Mouse (Mus musculus): Measurements from ENCODE around the gene D430042O09Rik. TPM values are rescaled to one million over a fixed set of nuclear protein-coding genes. Genes with fewer than 3 reads are reported as not detected.

The D430042O09Rik gene
- polyA plus RNA-seq, 1 experiment, result 13.0 TPM

DNA sequence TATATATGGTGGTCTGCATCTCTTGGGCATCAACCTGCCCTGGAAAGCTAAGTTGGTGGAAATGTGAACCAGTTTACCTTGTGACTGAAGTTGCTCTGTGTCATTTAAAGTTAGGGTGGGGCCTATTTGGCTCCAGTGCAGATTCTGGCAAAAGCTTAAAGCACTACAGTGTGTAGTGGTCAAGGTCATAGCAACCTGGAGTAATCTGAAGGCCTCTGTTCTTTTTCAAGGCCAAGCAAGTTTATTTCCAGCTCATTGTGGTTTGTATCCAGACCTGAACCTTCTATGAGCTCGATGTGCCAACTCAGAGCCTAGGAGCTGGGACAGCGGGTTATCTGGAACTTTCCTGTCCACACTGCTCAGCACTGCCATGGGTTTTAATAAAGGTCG is 45.6 kb downstream of the D430042O09Rik start:
- Histone ChIP-seq H3K4me3 (ENCODE audit: insufficient read depth, low read length) (no peak overlapping the region), H3K27ac (ENCODE audit: insufficient read depth, low read length) (no peak overlapping the region), H3K4me1 (ENCODE audit: control insufficient read depth, insufficient read depth, low read length) (no peaks in the 10 kb centered on the region)
- TF ChIP-seq POLR2A (IDR thresholded peaks at IDR 0.05; ENCODE audit: low read depth, low read length) (no peak), CTCF (IDR thresholded peaks at IDR 0.05; ENCODE audit: borderline replicate concordance, insufficient read depth, low read length) (no peak)

DNA sequence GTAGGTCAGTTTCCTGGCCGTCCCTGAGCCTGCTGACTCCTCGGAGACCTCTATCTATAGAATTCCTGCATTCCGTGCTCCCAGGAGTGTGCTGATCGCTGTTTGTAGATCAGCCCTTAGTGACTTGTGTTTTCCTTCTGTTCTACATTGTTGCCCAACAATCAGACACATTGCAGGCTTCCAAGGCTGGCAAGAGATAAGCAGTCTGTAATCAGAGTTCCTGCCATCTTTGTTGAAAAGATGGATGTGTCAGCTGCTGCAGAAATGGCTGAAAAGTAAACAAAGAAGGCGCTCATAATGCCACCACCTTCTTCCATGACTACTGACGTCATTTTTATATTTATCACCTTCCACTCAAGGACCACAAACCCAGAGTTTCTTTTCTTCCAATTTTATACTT is 49.1 kb downstream of the D430042O09Rik start:
- H3K4me1 ChIP-seq (ENCODE audit: control insufficient read depth, insufficient read depth, low read length), result no peaks in the 10 kb centered on the region

DNA sequence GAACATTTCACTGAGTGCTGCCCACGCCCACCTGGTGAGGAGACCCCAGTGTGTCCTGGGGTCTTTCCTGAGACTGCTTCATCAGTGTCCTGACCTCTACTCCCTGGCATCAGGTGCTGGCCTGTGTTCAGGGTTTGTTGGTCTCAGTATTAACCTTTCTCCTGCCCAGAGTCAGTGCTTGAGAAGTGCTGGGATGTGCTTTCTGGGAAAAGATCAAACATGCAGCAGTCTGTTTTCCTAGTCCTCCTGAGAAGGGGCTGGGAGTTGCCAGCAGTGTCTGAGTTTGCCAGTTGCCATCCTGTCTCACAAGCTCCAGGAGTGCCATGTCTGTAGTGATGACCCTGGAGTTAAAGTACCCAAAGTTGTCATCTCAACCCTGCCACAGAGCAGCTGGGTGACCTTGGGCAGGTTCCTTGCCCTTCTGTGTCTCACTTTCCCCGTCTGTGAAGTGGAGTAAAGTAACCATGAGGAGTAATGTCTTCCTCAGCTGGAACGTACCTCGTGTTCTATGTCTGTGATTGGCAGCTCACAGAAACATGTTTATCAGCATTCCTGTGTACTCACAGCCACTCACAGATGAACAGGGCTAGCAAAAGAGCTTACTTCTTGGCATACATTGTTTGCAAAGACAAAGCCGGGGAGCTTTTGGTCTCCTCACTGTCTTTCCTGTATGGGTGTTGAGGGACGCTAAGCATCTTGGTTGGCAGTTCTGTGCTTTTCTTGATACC is 50.4 kb downstream of the D430042O09Rik start:
- H3K4me1 ChIP-seq (ENCODE audit: control insufficient read depth, insufficient read depth, low read length), result peaks cover 6% of the 10 kb centered on the region
- TF ChIP-seq POLR2A (IDR thresholded peaks at IDR 0.05; ENCODE audit: low read depth, low read length) (no peak), CTCF (IDR thresholded peaks at IDR 0.05; ENCODE audit: borderline replicate concordance, insufficient read depth, low read length) (no peak)
- H3K4me3 ChIP-seq (ENCODE audit: insufficient read depth, low read length), result no peak overlapping the region
- no peak overlapping the region for H3K27ac ChIP-seq (ENCODE audit: insufficient read depth, low read length)

More for the DNA sequence above, 49.1 kb downstream of the D430042O09Rik start:
- Histone ChIP-seq H3K4me3 (ENCODE audit: insufficient read depth, low read length) (no peak overlapping the region), H3K27ac (ENCODE audit: insufficient read depth, low read length) (no peak overlapping the region)
- TF ChIP-seq CTCF (IDR thresholded peaks at IDR 0.05; ENCODE audit: borderline replicate concordance, insufficient read depth, low read length) (no peak), POLR2A (IDR thresholded peaks at IDR 0.05; ENCODE audit: low read depth, low read length) (no peak)

DNA sequence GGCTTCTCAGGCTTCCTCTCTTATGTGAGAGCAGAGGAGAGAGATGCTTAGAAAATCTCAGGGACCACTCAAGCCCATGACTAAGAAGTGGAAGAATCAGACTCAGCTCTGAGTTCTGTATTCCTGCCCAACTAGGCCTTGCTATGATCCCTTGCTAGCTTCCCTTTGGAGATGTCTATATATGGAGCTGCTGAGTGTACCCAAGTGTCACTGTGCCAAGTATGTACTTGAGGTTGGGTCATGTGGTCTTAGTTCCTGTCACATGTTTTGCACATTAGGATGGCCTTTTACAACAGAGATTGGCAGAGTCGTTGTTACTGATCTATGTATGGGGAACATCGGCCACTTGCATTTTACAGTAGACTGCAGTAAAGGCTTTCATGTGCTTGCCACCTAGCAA is 54.6 kb downstream of the D430042O09Rik start:
- TF ChIP-seq POLR2A (IDR thresholded peaks at IDR 0.05; ENCODE audit: low read depth, low read length) (no peak), CTCF (IDR thresholded peaks at IDR 0.05; ENCODE audit: borderline replicate concordance, insufficient read depth, low read length) (no peak)

DNA sequence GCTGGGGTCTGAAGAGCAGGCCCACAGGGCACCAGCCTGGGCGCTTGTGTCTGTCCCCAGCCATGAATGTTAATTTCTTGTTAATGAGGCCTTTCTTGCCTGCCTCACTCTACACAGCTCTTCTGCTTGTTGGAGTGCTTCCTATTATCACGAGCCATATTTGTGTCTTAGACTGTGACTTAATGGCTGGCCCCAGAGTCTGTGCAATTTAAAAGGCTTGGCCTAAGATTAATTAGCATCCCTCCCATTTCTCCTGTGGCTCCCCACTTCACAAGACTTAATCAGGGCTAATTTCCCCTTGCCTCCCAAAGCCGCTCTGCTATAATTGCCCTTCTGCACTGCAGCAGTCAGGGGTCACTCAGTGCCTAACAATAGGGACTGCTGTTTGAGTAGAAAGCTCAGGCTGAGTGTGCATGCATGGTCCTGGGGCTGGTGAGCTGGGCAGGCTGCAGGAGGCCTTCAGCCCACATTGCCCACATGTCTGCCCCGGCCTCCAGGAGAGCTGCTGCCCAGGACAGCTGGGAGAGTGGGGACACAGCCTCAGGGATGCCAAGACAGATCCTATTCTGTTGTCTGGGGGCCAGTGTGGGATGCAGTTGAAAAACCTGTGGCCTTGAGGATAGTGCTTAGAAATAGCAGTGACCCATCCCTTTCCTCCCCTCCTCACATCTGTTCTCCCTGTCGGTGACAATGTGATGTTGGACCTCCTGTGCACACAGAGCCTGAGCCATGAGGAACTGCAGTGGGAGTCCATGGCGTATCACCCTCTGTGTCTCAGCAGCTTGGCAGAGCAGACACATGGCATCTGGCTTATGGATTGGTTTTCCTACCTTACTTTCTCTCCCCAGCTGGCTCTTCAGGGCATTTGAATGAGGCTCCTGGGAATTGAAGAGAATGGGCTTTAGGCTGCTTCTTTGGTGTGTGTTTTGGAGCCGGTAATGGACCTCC is 55.5 kb downstream of the D430042O09Rik start:
- Histone ChIP-seq H3K4me3 (ENCODE audit: insufficient read depth, low read length) (no peak overlapping the region), H3K4me1 (ENCODE audit: control insufficient read depth, insufficient read depth, low read length) (peaks cover 6% of the 10 kb centered on the region), H3K27ac (ENCODE audit: insufficient read depth, low read length) (no peak overlapping the region)
- no peak for TF ChIP-seq POLR2A (IDR thresholded peaks at IDR 0.05; ENCODE audit: low read depth, low read length)

More for the DNA sequence above, 54.6 kb downstream of the D430042O09Rik start:
- no peak overlapping the region for H3K4me3 ChIP-seq (ENCODE audit: insufficient read depth, low read length)
- peaks cover 6% of the 10 kb centered on the region for H3K4me1 ChIP-seq (ENCODE audit: control insufficient read depth, insufficient read depth, low read length)
- 0 out of 2 replicates have a peak overlapping the region, but pooled peaks have one; percentile 17 for H3K27ac ChIP-seq (ENCODE audit: insufficient read depth, low read length)

DNA sequence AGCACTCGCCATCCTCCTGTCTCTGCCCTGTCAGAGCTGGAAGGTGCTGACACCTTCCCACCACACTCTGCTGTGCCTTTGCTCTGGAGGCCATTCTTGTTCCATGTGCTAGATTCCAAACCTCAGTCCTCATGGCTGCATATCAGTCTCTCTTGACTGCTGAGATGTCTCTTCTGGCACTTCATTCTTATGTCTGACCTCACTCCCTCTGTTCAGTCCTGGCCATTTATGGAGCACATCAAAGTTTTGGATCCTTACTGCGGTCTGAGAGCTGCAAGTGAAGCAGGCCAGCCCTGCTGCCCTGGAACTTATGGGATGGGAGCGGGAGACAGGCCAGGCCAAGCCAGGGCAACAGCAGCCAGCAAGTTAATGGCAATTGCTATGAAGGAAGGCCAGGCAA is 56.7 kb downstream of the D430042O09Rik start:
- H3K27ac ChIP-seq (ENCODE audit: insufficient read depth, low read length), result no peak overlapping the region
- peaks cover 6% of the 10 kb centered on the region for H3K4me1 ChIP-seq (ENCODE audit: control insufficient read depth, insufficient read depth, low read length)
- TF ChIP-seq CTCF (IDR thresholded peaks at IDR 0.05; ENCODE audit: borderline replicate concordance, insufficient read depth, low read length) (no peak), POLR2A (IDR thresholded peaks at IDR 0.05; ENCODE audit: low read depth, low read length) (no peak)
- no peak overlapping the region for H3K4me3 ChIP-seq (ENCODE audit: insufficient read depth, low read length)

DNA sequence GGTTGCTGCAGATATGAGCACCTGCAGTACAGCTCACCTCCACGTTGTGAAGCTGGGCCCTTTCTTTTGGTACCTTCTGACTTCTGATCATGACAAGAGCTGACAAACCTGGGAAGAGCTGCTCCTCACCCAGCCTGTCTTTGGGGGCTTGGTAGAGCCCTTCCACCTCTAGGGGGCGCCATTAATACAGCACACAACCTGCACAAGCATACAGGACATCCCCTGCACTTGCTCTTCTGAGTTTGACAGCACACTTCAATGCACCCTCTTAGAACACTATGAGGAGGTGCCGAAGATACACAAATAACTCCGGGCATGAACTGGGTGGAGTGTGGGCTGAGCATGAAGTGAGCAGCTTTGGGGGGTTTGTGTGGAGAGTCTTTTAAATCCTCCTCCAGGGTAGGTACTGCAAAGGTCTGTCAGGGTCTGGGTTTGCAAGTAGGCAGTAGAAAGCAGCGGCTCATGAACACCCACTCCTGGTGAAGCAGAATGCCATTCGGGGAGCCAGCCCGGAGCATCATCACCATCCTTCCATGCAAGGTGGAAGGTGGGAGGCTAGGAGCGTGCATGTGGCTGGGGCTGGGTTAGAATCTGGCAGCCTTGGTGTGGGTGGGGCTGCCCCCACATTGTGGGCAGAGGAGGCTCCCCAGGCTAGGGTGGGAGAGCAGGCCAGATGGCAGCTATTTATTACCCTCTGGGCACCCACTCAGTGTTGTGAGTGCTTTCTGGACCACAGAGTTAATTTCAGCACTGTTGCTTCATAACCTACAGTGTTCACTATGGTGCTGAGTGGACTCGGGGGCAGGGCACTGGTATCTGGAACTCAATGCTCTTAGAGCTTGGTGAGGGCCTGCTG is 59.5 kb downstream of the D430042O09Rik start:
- no peak overlapping the region for H3K27ac ChIP-seq (ENCODE audit: insufficient read depth, low read length)
- peaks cover 4% of the 10 kb centered on the region for H3K4me1 ChIP-seq (ENCODE audit: control insufficient read depth, insufficient read depth, low read length)
- H3K4me3 ChIP-seq (ENCODE audit: insufficient read depth, low read length), result no peak overlapping the region
- TF ChIP-seq POLR2A (IDR thresholded peaks at IDR 0.05; ENCODE audit: low read depth, low read length), result no peak
- TF ChIP-seq CTCF (IDR thresholded peaks at IDR 0.05; ENCODE audit: borderline replicate concordance, insufficient read depth, low read length), result peak; percentile 28; the same call in 1 of the 2 replicates

DNA sequence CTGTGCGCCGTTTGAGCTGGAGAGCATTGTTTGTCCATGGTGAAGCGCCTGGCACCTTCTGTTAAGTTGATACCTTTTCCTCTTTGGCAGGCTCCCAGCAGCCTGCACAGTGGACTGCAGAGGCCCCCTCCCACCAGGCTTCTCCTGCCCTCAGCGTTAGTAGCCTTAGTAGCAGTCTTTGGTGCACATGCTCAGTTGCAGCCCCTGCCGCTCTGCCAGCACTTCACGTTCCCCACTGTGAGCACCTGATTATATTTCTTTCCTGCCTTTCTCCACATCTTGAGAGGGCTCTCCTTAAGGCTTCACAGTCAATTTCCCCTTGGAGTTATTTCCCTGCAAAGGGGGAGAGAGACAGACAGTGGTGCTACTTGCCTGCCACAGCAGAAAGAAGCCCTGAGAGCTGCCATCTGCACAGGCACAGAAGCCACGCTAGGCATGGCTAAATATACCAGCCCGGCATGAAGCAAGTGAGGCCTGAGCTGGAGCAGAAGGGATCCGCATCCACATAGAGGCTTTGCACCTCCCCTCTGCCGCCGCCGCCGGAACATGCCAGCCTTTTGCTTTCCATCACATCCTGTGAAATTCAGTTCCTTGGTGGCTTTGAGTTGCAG is 65.4 kb downstream of the D430042O09Rik start:
- TF ChIP-seq POLR2A (IDR thresholded peaks at IDR 0.05; ENCODE audit: low read depth, low read length), result no peak
- Histone ChIP-seq H3K27ac (ENCODE audit: insufficient read depth, low read length) (no peak overlapping the region), H3K4me1 (ENCODE audit: control insufficient read depth, insufficient read depth, low read length) (no peaks in the 10 kb centered on the region)

DNA sequence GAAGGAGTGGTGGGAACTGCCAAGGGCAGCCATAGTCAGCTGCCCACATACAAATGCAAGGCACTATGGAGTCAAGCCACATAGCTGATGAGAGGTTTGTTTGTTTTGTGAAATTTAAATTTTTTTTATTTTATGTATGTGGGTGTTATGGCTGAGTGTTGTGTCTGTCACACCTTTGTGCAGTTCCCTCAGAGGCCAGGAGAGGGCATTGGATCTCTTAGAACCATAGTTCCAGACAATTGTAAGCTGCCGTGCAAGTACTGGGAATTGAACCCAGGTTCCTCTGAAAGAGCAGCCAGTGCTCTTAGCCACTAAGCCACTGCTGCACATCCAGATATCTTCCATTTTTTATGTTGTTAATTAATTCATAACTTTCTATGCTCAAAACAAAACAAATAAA is 75.5 kb downstream of the D430042O09Rik start:
- no peak for TF ChIP-seq POLR2A (IDR thresholded peaks at IDR 0.05; ENCODE audit: low read depth, low read length)
- TF ChIP-seq CTCF (IDR thresholded peaks at IDR 0.05; ENCODE audit: borderline replicate concordance, insufficient read depth, low read length), result no peak
- H3K27ac ChIP-seq (ENCODE audit: insufficient read depth, low read length), result no peak overlapping the region

More for the DNA sequence above, 65.4 kb downstream of the D430042O09Rik start:
- H3K4me3 ChIP-seq (ENCODE audit: insufficient read depth, low read length), result no peak overlapping the region

More for the DNA sequence above, 75.5 kb downstream of the D430042O09Rik start:
- no peak overlapping the region for H3K4me3 ChIP-seq (ENCODE audit: insufficient read depth, low read length)
- H3K4me1 ChIP-seq (ENCODE audit: control insufficient read depth, insufficient read depth, low read length), result no peaks in the 10 kb centered on the region; the same call in 1 of the 2 replicates
